Mouse (Mus musculus) frontal cortex, postnatal 25 days (tissue): ENCODE results near the gene Atg4a.

Experiments used
- DNase-seq, 2 experiments: peaks; one replicate each; pipeline ENCODE4 v3.0.0; 2022; ENCODE audit warnings: low spot score in 2 of 2

Atg4a gene

GRCm38 (mm10) chrX:140956272-140956940, at the start of gene Atg4a, which contains the start of gene Psmd10:
Atg4a (plus strand) TSS chrX:140956907.
Psmd10 (minus strand) TSS chrX:140956728.
- peak; percentile 61 to 76 for DNase-seq

- DNase-seq = no peak
These were observed 49.3 kb upstream of the Atg4a start, which contains the start of gene Vsig1 for GRCm38 (mm10) chrX:140907360-140907759. Vsig1 (plus strand) TSS chrX:140907608.

GRCm38 (mm10) chrX:140921321-140921720, 35.4 kb upstream of the Atg4a start:
- no peak for DNase-seq

- DNase-seq = no peak
These were observed 24.6 kb upstream of the Atg4a start for GRCm38 (mm10) chrX:140932066-140932465.

DNA sequence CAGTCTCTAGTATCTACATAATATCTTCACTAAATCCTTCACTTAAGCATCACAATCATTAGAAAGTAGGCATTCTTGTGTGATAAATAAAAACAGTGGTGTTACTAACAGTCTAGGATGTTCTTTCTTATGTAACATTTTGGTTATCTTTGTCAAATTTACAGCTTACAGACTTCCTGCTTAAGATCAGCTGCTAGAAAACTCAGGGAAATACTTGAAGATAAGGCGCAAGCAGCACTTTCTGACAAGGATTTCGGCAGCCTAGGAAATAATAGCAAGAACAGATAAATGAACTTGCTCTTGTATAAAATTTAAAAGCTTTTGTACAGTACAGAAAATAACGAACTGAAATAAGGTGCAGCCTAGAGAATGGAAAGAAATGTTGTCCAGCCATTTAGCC, 23.4 kb upstream of the Atg4a start:
- DNase-seq = no peak

DNA sequence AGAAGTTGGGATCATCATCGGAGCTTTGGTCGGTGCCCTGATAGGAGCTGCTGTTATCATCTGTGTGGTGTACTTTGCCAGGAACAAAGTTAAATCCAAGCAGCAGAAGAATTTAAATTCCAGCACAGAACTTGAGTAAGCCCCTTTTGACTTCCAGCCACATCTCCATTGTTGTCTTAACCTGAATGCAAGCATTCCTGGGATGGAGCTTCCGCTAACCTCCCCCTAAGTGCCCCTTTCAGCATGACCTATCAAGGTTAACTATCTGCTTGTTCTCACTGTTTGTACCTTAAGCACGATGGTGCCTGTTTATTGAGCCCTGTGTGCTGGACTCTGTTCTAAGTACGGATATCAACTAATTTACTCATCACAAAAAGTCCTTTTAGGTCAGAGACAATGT, 20.4 kb upstream of the Atg4a start:
- DNase-seq = no peak

DNA sequence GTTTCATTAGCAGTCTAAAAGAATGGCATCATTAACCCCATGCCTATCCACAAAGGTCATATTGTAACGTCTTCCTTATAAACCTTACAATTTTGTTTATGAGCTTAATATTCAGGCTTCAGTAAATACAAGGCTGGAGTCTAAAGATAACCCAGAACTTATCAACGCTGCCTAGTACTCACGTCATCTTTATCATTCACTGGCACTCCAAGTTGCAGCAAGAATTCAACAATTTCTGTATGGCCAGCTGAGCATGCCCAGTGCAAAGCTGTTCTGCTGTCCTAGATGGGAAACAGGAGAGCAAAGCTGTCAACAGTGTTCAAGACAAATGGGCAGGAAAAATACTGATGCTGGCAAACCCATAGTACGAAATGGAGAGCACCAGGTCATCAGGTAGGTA, 3.1 kb upstream of the Atg4a start:
- DNase-seq = no peak

DNA sequence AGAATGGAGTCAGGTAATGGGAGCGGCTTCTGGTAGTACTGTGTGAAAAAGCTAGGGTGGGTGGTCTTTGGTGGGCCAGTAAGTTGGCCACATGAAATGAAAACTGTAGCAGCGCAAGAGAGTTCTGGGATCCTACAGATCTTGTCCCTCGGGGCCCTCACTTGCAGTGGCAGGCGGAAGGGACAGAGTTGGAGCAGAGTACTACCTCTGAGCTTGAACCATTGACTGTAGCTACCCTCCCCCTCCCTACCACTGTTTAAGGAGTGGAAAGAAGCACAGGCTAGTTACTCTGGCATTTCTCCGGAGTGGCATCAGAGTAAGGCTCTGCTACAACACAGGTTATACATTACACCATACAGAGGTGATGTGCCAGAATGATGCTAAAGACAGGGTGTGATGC, 252 bp downstream of the Atg4a start:
- DNase-seq = no peak

DNA sequence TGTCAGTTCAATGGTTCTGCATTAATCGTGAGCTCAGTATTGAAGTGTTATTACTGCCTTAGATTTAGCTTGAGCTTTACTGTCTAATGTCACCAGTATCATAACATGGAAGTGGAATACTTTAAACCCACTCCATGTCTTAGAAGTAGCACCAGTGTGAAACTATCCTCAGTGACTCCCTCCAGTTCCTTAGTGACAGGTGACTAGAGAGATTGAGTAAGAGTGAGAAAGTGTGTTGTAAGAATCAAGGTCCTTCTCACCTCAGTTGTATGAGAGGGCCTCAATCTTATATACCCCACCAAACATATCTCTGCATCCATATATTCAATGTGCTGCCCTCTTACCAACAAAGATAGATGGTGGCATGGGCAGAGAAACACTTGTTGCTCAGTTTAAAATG, 22.2 kb downstream of the Atg4a start:
- no peak for DNase-seq

DNA sequence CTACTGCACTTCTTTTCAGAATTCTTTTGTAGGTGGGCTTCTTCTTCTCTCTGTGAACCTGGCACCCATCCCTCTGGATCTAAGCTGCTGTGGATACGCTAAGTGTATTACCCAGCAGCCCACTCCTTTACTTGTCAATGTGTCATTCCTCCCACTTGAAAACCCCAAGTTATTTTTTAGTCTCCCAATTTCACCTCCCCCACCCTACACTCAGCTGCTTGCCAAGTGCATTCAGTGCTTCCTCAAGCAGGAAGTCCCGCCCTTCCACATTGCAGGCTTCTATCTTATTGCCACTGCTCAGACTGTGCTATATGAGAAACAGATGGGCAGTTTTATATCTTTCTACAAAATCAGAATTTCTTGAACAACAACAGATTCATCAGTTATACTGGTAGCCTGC, 22.8 kb downstream of the Atg4a start:
- no peak for DNase-seq

- DNase-seq = no peak
These were observed 23.5 kb downstream of the Atg4a start for GRCm38 (mm10) chrX:140980163-140980562.

DNA sequence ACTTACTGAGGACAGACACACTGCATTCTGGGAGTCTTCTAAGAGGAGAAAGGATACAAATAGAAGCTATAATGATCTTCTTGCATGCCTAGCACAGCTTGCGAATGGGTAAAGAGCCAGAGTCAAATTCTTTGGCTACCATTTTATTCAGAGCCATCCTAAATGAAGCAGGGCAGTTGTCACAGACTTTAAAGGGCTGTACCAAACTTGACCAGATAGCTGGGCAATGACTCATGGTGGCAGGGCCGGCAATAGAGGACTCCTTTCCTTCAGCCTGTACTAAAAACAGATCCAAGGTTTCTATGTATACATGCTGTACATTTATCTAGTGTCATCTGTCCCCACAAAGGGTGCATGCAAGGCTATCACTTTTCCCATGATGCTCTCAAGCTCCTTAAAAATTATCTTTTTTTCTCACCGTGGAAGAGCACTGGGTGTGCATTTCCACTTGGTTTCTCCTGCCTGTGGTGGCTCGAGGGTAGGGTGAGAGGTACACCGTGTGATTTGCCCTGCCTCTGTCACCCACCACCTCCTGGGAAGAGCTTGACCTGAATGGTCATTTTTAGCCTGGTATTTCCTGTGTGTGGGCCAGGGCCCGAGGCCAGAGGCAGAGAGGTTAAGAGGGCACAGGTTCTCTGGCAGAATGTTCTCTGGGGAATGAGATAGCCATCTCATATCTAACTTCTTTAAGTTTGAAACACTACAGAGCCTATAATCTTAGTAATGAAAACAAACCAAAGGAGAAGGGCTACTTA, 26.7 kb downstream of the Atg4a start:
- DNase-seq = no peak

GRCm38 (mm10) chrX:140984795-140985194, 28.1 kb downstream of the Atg4a start:
- DNase-seq = no peak

- DNase-seq = no peak
These were observed 28.5 kb downstream of the Atg4a start for GRCm38 (mm10) chrX:140985256-140985655.

DNA sequence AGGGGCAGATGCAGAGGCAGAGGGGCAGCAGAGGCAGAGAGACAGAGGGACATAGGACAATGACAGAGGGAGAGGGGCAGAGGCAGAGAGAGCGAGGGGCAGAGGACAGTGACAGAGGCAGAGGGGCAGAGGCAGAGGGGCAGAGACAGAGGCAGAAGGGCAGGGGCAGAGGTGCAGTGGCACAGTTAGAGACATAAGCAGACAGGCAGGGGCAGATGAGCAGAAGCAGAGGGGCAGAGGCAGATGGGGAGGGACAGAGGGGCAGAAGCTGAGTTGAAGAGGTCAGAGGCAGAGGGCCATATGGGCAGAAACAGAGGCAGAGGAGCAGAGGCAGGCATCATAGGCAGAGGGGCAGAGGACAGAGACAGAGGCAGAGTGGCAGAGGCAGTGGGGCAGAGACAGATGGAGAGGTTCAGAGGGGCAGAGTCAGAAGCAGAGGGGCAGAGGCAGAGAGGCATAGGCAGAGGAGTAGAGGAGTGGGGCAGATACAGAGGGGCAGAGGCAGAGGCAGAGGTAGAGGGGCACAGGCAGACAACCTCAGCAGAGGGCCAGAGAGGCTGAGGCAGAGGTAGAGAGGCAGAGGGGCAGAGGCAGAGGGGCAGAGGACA, 40.3 kb downstream of the Atg4a start:
- DNase-seq = no peak

DNA sequence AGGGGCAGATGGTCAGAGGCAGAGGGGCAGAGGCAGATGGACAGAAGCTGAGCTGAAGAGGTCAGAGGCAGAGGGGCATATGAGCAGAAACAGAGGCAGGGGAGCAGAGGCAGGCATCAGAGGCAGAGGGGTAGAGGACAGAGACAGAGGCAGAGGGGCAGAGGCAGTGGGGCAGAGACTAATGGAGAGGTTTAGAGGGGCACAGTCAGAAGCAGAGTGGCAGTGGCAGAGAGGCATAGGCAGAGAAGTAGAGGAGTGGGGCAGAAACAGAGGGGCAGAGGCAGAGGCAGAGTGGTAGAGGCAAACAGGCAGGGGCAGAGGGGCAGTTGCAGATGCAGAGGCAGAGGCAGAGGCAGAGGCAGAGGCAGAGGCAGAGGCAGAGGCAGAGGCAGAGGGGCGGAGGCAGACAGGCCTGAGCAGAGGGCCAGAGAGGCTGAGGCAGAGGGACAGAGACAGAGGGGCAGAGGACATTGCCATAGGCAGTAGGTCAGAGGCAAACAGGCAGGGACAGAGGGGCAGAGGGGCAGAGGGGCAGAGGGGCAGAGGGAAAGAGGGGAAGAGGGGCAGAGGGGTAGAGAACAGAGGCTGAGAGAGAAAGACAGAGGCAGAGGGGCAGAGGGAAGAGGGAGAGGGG, 41.3 kb downstream of the Atg4a start:
- DNase-seq = no peak

DNA sequence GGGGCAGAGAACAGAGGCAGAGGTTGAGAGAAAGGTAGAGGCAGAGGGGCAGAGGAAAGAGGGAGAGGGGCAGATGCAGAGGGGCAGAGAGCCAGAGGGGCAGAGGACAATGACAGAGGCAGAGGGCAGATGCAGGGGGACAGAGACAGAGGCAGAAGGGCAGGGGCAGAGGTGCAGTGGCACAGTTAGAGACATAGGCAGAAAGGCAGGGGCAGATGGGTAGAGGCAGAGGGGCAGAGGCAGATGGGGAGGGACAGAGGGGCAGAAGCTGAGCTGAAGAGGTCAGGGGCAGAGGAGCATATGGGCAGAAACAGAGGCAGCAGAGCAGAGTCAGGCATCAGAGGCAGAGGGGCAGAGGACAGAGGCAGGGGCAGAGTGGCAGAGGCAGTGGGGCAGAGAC, 42.2 kb downstream of the Atg4a start:
- no peak for DNase-seq

DNA sequence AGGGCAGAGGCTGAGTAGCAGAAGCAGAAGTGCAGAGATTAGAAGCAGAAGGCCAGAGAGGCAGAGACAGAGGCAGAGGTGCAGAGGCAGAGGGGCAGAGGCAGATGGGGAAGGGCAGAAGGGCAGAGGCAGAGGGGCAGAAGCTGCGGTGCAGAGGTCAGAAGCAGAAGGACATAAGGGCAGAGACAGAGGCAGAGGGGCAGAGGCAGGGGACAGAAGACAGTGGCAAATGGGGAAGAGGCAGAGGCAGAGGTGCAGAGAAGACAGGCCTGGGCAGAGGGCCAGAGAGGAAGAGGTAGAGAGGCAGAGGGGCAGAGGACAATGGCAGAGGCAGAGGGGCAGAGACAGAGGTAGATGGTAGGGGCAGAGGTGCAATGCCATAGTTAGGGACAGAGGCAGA, 193.0 kb downstream of the Atg4a start:
- DNase-seq = no peak

DNA sequence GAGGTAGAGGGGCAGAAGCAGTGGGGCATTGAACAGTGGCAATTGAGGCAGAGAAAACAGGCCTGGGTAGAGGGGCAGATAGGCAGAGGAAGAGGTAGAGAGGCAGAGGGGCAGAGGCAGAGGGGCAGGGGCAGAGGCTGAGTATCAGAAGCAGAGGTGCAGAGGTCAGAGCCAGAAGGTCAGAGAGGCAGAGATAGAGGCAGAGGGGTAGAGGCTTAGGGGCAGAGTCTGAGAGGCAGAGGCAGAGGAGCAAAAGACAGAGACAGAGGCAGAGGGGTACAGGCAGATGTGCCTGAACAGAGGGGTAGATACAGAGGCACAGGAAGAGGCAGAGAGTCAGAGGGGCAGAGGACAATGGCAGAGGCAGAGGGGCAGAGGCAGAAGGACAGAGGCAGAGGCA, 193.6 kb downstream of the Atg4a start:
- DNase-seq = no peak

GRCm38 (mm10) chrX:141151182-141151581, 194.5 kb downstream of the Atg4a start:
- no peak for DNase-seq

GRCm38 (mm10) chrX:141156696-141157095, 200.0 kb downstream of the Atg4a start:
- no peak for DNase-seq

- no peak for DNase-seq
These were observed 200.9 kb downstream of the Atg4a start for GRCm38 (mm10) chrX:141157626-141158025.
